29 mouse cellular contexts compared by ENCODE assay signal in the genomic region with DNA sequence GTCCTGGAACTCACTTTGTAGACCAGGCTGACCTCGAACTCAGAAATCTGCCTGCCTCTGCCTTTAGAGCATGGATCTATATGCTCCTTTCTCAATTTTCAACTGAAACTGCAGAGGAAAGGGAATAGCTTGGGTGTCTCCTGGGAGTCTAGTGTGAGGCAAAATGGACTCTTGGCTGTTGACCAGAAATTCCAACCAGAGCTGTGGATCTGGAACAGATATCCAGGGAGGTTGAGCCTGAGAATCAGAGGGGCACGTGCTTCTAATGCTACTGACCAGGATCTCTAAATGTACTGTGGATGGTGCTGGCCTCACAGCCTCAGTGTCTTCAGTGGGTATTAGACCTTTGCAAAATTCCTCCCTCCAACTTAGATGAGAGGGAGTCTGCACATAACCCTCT. TPM values are rescaled to one million over a fixed set of nuclear protein-coding genes. Genes with fewer than 3 reads are reported as not detected.
DNase-seq lines count a peak whose midpoint lies in the region; ATAC-seq and TF ChIP-seq lines count a peak whose summit lies in the region.
"Had no signal": no experiment of that assay in that cellular context is flagged by ENCODE, and none has a peak within 500 bp of the region (broad histone marks: within the 10 kb centered on the region; RNA-seq: fewer than 3 reads in every experiment).

No protein-coding gene starts in this region.

- no peaks in the 10 kb centered on the region for H3K27me3 ChIP-seq in heart, embryonic 16.5 days (ENCODE audit: control insufficient read depth, insufficient read depth, low read length)
- no peaks in the 10 kb centered on the region for H3K27me3 ChIP-seq in heart, embryonic 12.5 days (replicated peaks)
- H3K27me3 ChIP-seq in limb, embryonic 14.5 days (ENCODE audit: control insufficient read depth, insufficient read depth, low read length) = no peaks in the 10 kb centered on the region
- no peaks in the 10 kb centered on the region for H3K27me3 ChIP-seq in limb, embryonic 10.5 days (ENCODE audit: low read depth, poor library complexity, severe bottlenecking)
- H3K27me3 ChIP-seq: embryonic facial prominence, embryonic 15.5 days; Patski had no signal

- H3K9me3 ChIP-seq in heart, embryonic 16.5 days (replicated peaks; ENCODE audit: control insufficient read depth, low read length) = no peaks in the 10 kb centered on the region
- no peaks in the 10 kb centered on the region for H3K9me3 ChIP-seq in heart, embryonic 12.5 days (replicated peaks)
- H3K9me3 ChIP-seq in limb, embryonic 14.5 days (ENCODE audit: control insufficient read depth, low read length) = no peaks in the 10 kb centered on the region
- H3K9me3 ChIP-seq in limb, embryonic 10.5 days (replicated peaks) = no peaks in the 10 kb centered on the region
- H3K9me3 ChIP-seq: embryonic facial prominence, embryonic 15.5 days; forebrain, embryonic 10.5 days; G1E had no signal

- no peak overlapping the region for H3K4me2 ChIP-seq in heart, embryonic 16.5 days (ENCODE audit: low read depth, low read length)
- no peak overlapping the region for H3K4me2 ChIP-seq in heart, embryonic 12.5 days
- H3K4me2 ChIP-seq in limb, embryonic 14.5 days (replicated peaks; ENCODE audit: low read depth, low read length, severe bottlenecking) = no peak overlapping the region
- H3K4me2 ChIP-seq: embryonic facial prominence, embryonic 15.5 days had no signal

- H3K9ac ChIP-seq in heart, embryonic 16.5 days (ENCODE audit: low read length) = no peak overlapping the region
- H3K9ac ChIP-seq in heart, embryonic 12.5 days = no peak overlapping the region
- no peak overlapping the region for H3K9ac ChIP-seq in limb, embryonic 14.5 days (ENCODE audit: low read depth, low read length, severe bottlenecking)
- H3K9ac ChIP-seq: embryonic facial prominence, embryonic 15.5 days had no signal

- no peak overlapping the region for H3K4me3 ChIP-seq in heart, embryonic 16.5 days (ENCODE audit: low read length)
- H3K4me3 ChIP-seq in heart, embryonic 12.5 days = no peak overlapping the region
- no peak overlapping the region for H3K4me3 ChIP-seq in limb, embryonic 14.5 days (replicated peaks; ENCODE audit: low read length)
- H3K4me3 ChIP-seq in limb, embryonic 10.5 days = no peak overlapping the region
- H3K4me3 ChIP-seq: embryonic facial prominence, embryonic 15.5 days; erythroblast, embryonic 14.5 days; forebrain, embryonic 10.5 days; gastrocnemius, adult 2 months had no signal

- no peak for TF ChIP-seq POLR2A in limb, embryonic 14.5 days (IDR thresholded peaks at IDR 0.05; ENCODE audit: borderline replicate concordance, extremely low read depth, insufficient read depth, insufficient read length)

- H3K4me1 ChIP-seq in heart, embryonic 16.5 days (ENCODE audit: control insufficient read depth, insufficient read depth, low read length) = peaks cover 26% of the 10 kb centered on the region
- H3K4me1 ChIP-seq in heart, embryonic 12.5 days (replicated peaks) = peaks cover 27% of the 10 kb centered on the region
- H3K4me1 ChIP-seq in limb, embryonic 14.5 days (ENCODE audit: control insufficient read depth, insufficient read depth, low read length) = no peaks in the 10 kb centered on the region
- H3K4me1 ChIP-seq in limb, embryonic 10.5 days = peaks cover 11% of the 10 kb centered on the region
- H3K4me1 ChIP-seq: embryonic facial prominence, embryonic 15.5 days had no signal

- peak; percentile 35 for DNase-seq in limb, embryonic 14.5 days (ENCODE audit: low spot score)
- DNase-seq in limb, embryonic 10.5 days (ENCODE audit: low spot score) = no peak
- DNase-seq in MN1 (ENCODE audit: low spot score) (peak; percentile 35), adipocyte (ENCODE audit: low spot score) (peak; percentile 47)
- no peak for DNase-seq in layer of hippocampus, adult 9-10 months (ENCODE audit: low spot score)
- DNase-seq: adrenal gland, adult 2 months; adrenal gland, postnatal 25 days; B cell, adult 2 months; cerebellum, adult 2 months; cerebellum, postnatal 14 days; embryo, embryonic 11 days; gastrocnemius, adult 2 months; gastrocnemius, postnatal 36 days; kidney, adult 8-10 months had no signal

- 0 out of 2 replicates have a peak, but pooled peaks have one; percentile 18 for ATAC-seq in heart, embryonic 16.5 days (replicated peaks; ENCODE audit: extremely low read depth, insufficient read depth, low FRiP score)
- ATAC-seq in heart, embryonic 12.5 days (ENCODE audit: insufficient number of reproducible peaks, low FRiP score) = no peak
- no peak for ATAC-seq in limb, embryonic 14.5 days (ENCODE audit: low FRiP score, low read depth)
- ATAC-seq: activated CD4-positive, CD25-positive, alpha-beta regulatory T cell, adult 4 months; CD4-positive, CD25-positive, alpha-beta regulatory T cell, adult 4 months; forebrain, embryonic 14.5 days; hindbrain, embryonic 16.5 days; inflammation-experienced regulatory T-cells, adult 6 months; intestine, postnatal 0 days; Patski had no signal

- H3K27ac ChIP-seq in heart, embryonic 16.5 days (ENCODE audit: low read length) = no peak overlapping the region
- no peak overlapping the region for H3K27ac ChIP-seq in heart, embryonic 12.5 days (ENCODE audit: poor library complexity, severe bottlenecking)
- no peak overlapping the region for H3K27ac ChIP-seq in limb, embryonic 14.5 days (replicated peaks; ENCODE audit: low read depth, low read length)
- no peak overlapping the region for H3K27ac ChIP-seq in limb, embryonic 10.5 days
- H3K27ac ChIP-seq: embryonic facial prominence, embryonic 15.5 days; forebrain, embryonic 10.5 days; gastrocnemius, adult 2 months had no signal

- H3K36me3 ChIP-seq in heart, embryonic 16.5 days (ENCODE audit: control insufficient read depth, insufficient read depth) = no peaks in the 10 kb centered on the region; the same call in none of the 2 replicates
- peaks cover 10% of the 10 kb centered on the region for H3K36me3 ChIP-seq in heart, embryonic 12.5 days
- H3K36me3 ChIP-seq in limb, embryonic 14.5 days (ENCODE audit: control insufficient read depth, insufficient read depth, low read length) = no peaks in the 10 kb centered on the region
- peaks cover 11% of the 10 kb centered on the region for H3K36me3 ChIP-seq in limb, embryonic 10.5 days
- H3K36me3 ChIP-seq: embryonic facial prominence, embryonic 15.5 days; forebrain, embryonic 10.5 days; G1E had no signal

- WGBS in heart, embryonic 16.5 days = 53% methylated on average over 2 of the region's 2 CpGs
- 52% methylated on average over 2 of the region's 2 CpGs for WGBS in heart, embryonic 12.5 days
- 78% methylated on average over 2 of the region's 2 CpGs for WGBS in limb, embryonic 14.5 days
- WGBS in limb, embryonic 10.5 days = 84% methylated on average over 2 of the region's 2 CpGs

RNA-seq across cellular contexts. Expression of gene Pon1, which starts 43.8 kb away (rescaled TPM):
- 0.10 TPM in 1 of 2 replicates, not detected in the other for polyA plus RNA-seq in heart, embryonic 16.5 days (2015; fragmentation: Nextera tagmentation; extraction: Ambion mirVana)
- polyA plus RNA-seq in heart, embryonic 12.5 days (2016; fragmentation: Nextera tagmentation; extraction: Ambion mirVana) = not detected in 2 replicates
- not detected in 2 replicates for polyA plus RNA-seq in limb, embryonic 14.5 days (2012; rRNA removed)
- not detected in 2 replicates for polyA plus RNA-seq in limb, embryonic 14.5 days (2014; fragmentation: Nextera tagmentation; extraction: Ambion mirVana)
- 0.10 TPM in 1 of 2 replicates, not detected in the other for polyA plus RNA-seq in limb, embryonic 10.5 days (2016; fragmentation: Nextera tagmentation; extraction: Ambion mirVana)
- polyA plus RNA-seq: activated CD4-positive, CD25-positive, alpha-beta regulatory T cell, adult 4 months; CD4-positive, CD25-positive, alpha-beta regulatory T cell, adult 4 months; cerebellum, adult 2 months; embryonic facial prominence, embryonic 11.5 days; erythroblast, embryonic 14.5 days; G1E; heart, embryonic 14.5 days; inflammation-experienced regulatory T-cells, adult 6 months; intestine, postnatal 0 days; Patski had no signal

Comparison
In these comparisons a context has a peak if more than half of its experiments do, and no peak if none do; other contexts are left out.
1. DNase-seq: peak in limb, embryonic 14.5 days (single experiment), MN1 (single experiment) and adipocyte (single experiment); none in limb, embryonic 10.5 days (single experiment) and layer of hippocampus, adult 9-10 months (single experiment).